In genomic region chr12:99819186-99819974, GRCm38 (mm10) we compare ENCODE assay signal across 12 mouse cellular contexts.
DNase-seq lines count a peak whose midpoint lies in the region; ATAC-seq and TF ChIP-seq lines count a peak whose summit lies in the region.
"Had no signal": no experiment of that assay in that cellular context is flagged by ENCODE, and none has a peak within 500 bp of the region (broad histone marks: within the 10 kb centered on the region; RNA-seq: fewer than 3 reads in every experiment).

No protein-coding gene starts in this region.

- no peak for DNase-seq in forebrain, postnatal 0 days
- DNase-seq in liver, postnatal 0 days: no peak
- peak; percentile 9 for DNase-seq in brain, adult 2 months (ENCODE audit: low read depth, low spot score)
- DNase-seq in urinary bladder, postnatal 4 days (ENCODE audit: low spot score in 2 of 2): no peak
- DNase-seq in left cerebral cortex, adult 2 months (ENCODE audit: extremely low spot score in 1 of 2, low spot score in 2 of 2): no peak
- DNase-seq: cerebellum, adult 8-10 months; heart, postnatal 10 days; kidney, postnatal 14 days had no signal

- H3K36me3 ChIP-seq in forebrain, postnatal 0 days (ENCODE audit: insufficient read depth): no peaks in the 10 kb centered on the region
- no peaks in the 10 kb centered on the region for H3K36me3 ChIP-seq in forebrain, embryonic 15.5 days
- no peaks in the 10 kb centered on the region for H3K36me3 ChIP-seq in liver, postnatal 0 days (replicated peaks; ENCODE audit: insufficient read depth, low read length)
- H3K36me3 ChIP-seq in liver, embryonic 12.5 days: no peaks in the 10 kb centered on the region

- peak; percentile 34; the same call in 1 of the 2 replicates for ATAC-seq in forebrain, postnatal 0 days
- no peak for ATAC-seq in forebrain, embryonic 15.5 days (replicated peaks)
- peak; percentile 33; the same call in 1 of the 2 replicates for ATAC-seq in liver, postnatal 0 days
- ATAC-seq in liver, embryonic 12.5 days: no peak
- peak; percentile 37; the same call in 1 of the 2 replicates for ATAC-seq in neutrophil, adult 5-6 weeks (ENCODE audit: extremely low read depth, insufficient number of reproducible peaks, low FRiP score, poor library complexity, severe bottlenecking)
- ATAC-seq: lung, postnatal 0 days had no signal

- H3K27me3 ChIP-seq in forebrain, postnatal 0 days (ENCODE audit: insufficient read depth, low read length): no peaks in the 10 kb centered on the region
- H3K27me3 ChIP-seq in forebrain, embryonic 15.5 days: no peaks in the 10 kb centered on the region
- H3K27me3 ChIP-seq in liver, postnatal 0 days (ENCODE audit: insufficient read depth, low read length): no peaks in the 10 kb centered on the region
- no peaks in the 10 kb centered on the region for H3K27me3 ChIP-seq in liver, embryonic 12.5 days (replicated peaks)

- peak; percentile 48 for TF ChIP-seq CTCF in forebrain, postnatal 0 days (IDR thresholded peaks at IDR 0.05; ENCODE audit: low read depth)
- peak; percentile 48 for TF ChIP-seq CTCF in liver, postnatal 0 days (IDR thresholded peaks at IDR 0.05; ENCODE audit: low read depth)
- no peak; the same call in none of the 2 replicates for TF ChIP-seq CTCF in left cerebral cortex, adult 2 months (IDR thresholded peaks at IDR 0.05)

- no peak for TF ChIP-seq EP300 in liver, postnatal 0 days (IDR thresholded peaks at IDR 0.05; ENCODE audit: low read depth)

- intact Hi-C loops in left cerebral cortex, adult 2 months (cut with DNase I): no loop called here

- H3K9ac ChIP-seq in forebrain, postnatal 0 days: no peak overlapping the region
- no peak overlapping the region for H3K9ac ChIP-seq in forebrain, embryonic 15.5 days (replicated peaks)
- no peak overlapping the region for H3K9ac ChIP-seq in liver, postnatal 0 days (replicated peaks)
- H3K9ac ChIP-seq in liver, embryonic 12.5 days: no peak overlapping the region

- no peaks in the 10 kb centered on the region for H3K9me3 ChIP-seq in forebrain, postnatal 0 days (ENCODE audit: low read length)
- no peaks in the 10 kb centered on the region for H3K9me3 ChIP-seq in forebrain, embryonic 15.5 days
- no peaks in the 10 kb centered on the region for H3K9me3 ChIP-seq in liver, postnatal 0 days (ENCODE audit: low read length)
- no peaks in the 10 kb centered on the region for H3K9me3 ChIP-seq in liver, embryonic 12.5 days (replicated peaks)

- no peak overlapping the region for H3K27ac ChIP-seq in forebrain, postnatal 0 days (ENCODE audit: low read depth, low read length)
- no peak overlapping the region for H3K27ac ChIP-seq in forebrain, embryonic 15.5 days (replicated peaks)
- H3K27ac ChIP-seq in liver, postnatal 0 days (ENCODE audit: low read depth): no peak overlapping the region
- H3K27ac ChIP-seq in liver, embryonic 12.5 days: no peak overlapping the region
- no peak overlapping the region for H3K27ac ChIP-seq in left cerebral cortex, adult 2 months

- H3K4me2 ChIP-seq in forebrain, postnatal 0 days (ENCODE audit: low read depth): no peak overlapping the region
- H3K4me2 ChIP-seq in forebrain, embryonic 15.5 days (replicated peaks): no peak overlapping the region
- no peak overlapping the region for H3K4me2 ChIP-seq in liver, postnatal 0 days (ENCODE audit: low read depth, low read length)
- no peak overlapping the region for H3K4me2 ChIP-seq in liver, embryonic 12.5 days

- 71% methylated on average over 4 of the region's 4 CpGs for WGBS in forebrain, postnatal 0 days
- 83% methylated on average over 4 of the region's 4 CpGs for WGBS in forebrain, embryonic 15.5 days
- WGBS in liver, postnatal 0 days (ENCODE audit: insufficient replicate concordance): 63% methylated on average over 4 of the region's 4 CpGs
- 62% methylated on average over 4 of the region's 4 CpGs for WGBS in liver, embryonic 12.5 days (ENCODE audit: insufficient replicate concordance)

- peaks cover 5% of the 10 kb centered on the region; the same call in 1 of the 2 replicates for H3K4me1 ChIP-seq in forebrain, postnatal 0 days (ENCODE audit: insufficient read depth)
- H3K4me1 ChIP-seq in forebrain, embryonic 15.5 days: peaks cover 16% of the 10 kb centered on the region; the same call in 1 of the 2 replicates
- H3K4me1 ChIP-seq in liver, postnatal 0 days (ENCODE audit: insufficient read depth): no peaks in the 10 kb centered on the region; the same call in 1 of the 2 replicates
- no peaks in the 10 kb centered on the region for H3K4me1 ChIP-seq in liver, embryonic 12.5 days

- no peak overlapping the region for H3K4me3 ChIP-seq in forebrain, postnatal 0 days (ENCODE audit: low read depth, low read length)
- H3K4me3 ChIP-seq in forebrain, embryonic 15.5 days: no peak overlapping the region
- no peak overlapping the region for H3K4me3 ChIP-seq in liver, postnatal 0 days (ENCODE audit: low read depth, low read length)
- no peak overlapping the region for H3K4me3 ChIP-seq in liver, embryonic 12.5 days
- H3K4me3 ChIP-seq in left cerebral cortex, adult 2 months: no peak overlapping the region

Comparison
In these comparisons a context has a peak if more than half of its experiments do, and no peak if none do; other contexts are left out.
1. ATAC-seq: peak in forebrain, postnatal 0 days (single experiment), liver, postnatal 0 days (single experiment) and neutrophil, adult 5-6 weeks (single experiment); none in forebrain, embryonic 15.5 days (single experiment) and liver, embryonic 12.5 days (single experiment).